Mouse (Mus musculus) heart, postnatal 0 days (tissue): ENCODE measurements around the gene Hes2. TPM values are rescaled to one million over a fixed set of nuclear protein-coding genes. Genes with fewer than 3 reads are reported as not detected.

Source experiments
- ATAC-seq: fragments of 200-750 bp; cut with Nextera tagmentation; 2 replicates; pipeline ENCODE4 v1.8.0; 2017; ENCODE audit warnings: low read depth, moderate number of reproducible peaks, moderate library complexity; ENCODE audit not compliant: insufficient read depth
- DNase-seq: peaks from one replicate; pipeline ENCODE4 v3.0.0-alpha.2; 2016; ENCODE audit warnings: low spot score
- H3K27ac ChIP-seq: fragments of 300-500 bp; sonication (generic); 2 replicates; pipeline ENCODE4 v1.5.1; 2014; ENCODE audit warnings: low read depth, mild to moderate bottlenecking
- H3K27me3 ChIP-seq: fragments of 300-500 bp; sonication (generic); 2 replicates; pipeline ENCODE4 v1.6.1; 2014; ENCODE audit warnings: low read length, mixed read lengths; ENCODE audit not compliant: control insufficient read depth, insufficient read depth
- H3K36me3 ChIP-seq: fragments of 300-500 bp; sonication (generic); replicated peaks from 2 replicates; pipeline ENCODE4 v1.6.1; 2014; ENCODE audit warnings: low read length, mixed read lengths; ENCODE audit not compliant: control insufficient read depth, insufficient read depth
- H3K4me1 ChIP-seq: fragments of 300-500 bp; sonication (generic); 2 replicates; pipeline ENCODE4 v1.6.1; 2014; ENCODE audit warnings: antibody characterized with exemption; ENCODE audit not compliant: control insufficient read depth, insufficient read depth
- H3K4me2 ChIP-seq: fragments of 300-500 bp; sonication (generic); 2 replicates; pipeline ENCODE4 v1.6.1; 2014; ENCODE audit warnings: low read depth, mild to moderate bottlenecking, low read length, moderate library complexity
- H3K4me3 ChIP-seq: fragments of 300-500 bp; sonication (generic); 2 replicates; pipeline ENCODE4 v1.5.1; 2014; ENCODE audit warnings: low read depth, low read length
- H3K9ac ChIP-seq: fragments of 300-500 bp; sonication (generic); replicated peaks from 2 replicates; pipeline ENCODE4 v1.6.1; 2014; ENCODE audit warnings: low read depth, low read length, mixed read lengths
- H3K9me3 ChIP-seq: fragments of 300-500 bp; sonication (generic); replicated peaks from 2 replicates; pipeline ENCODE4 v1.6.1; 2016; ENCODE audit warnings: low read length; ENCODE audit not compliant: control insufficient read depth
- CTCF ChIP-seq: IDR thresholded peaks from 2 replicates; pipeline ENCODE4 v1.5.1; 2016; ENCODE audit warnings: antibody characterized with exemption, control low read depth, low read depth
- EP300 ChIP-seq: IDR thresholded peaks from 2 replicates; pipeline ENCODE4 v1.6.1; 2016; ENCODE audit warnings: antibody characterized with exemption, low read depth
- WGBS: fragments of 180-500 bp; shearing (Covaris S2); extraction: QIAGEN DNeasy Blood & Tissue Kit; methylation state at CpG from one replicate; pipeline ENCODE4 v1.1.7; 2014; 5-methylcytosine and 5-hydroxymethylcytosine counted together
- polyA plus RNA-seq: library from polyadenylated mRNA; unstranded; fragments of >200 nt; fragmentation: Nextera tagmentation; extraction: Ambion mirVana; gene quantifications from 2 replicates; pipeline ENCODE4 v1.2.1, GENCODE M21; 2015
- total RNA-seq: library from RNA; depleted of rRNA; stranded (reverse); fragments of >200 nt; gene quantifications from 2 replicates; pipeline ENCODE4 v1.2.3, GENCODE M21; 2014; ENCODE audit warnings: low replicate concordance

Hes2 gene
- total and polyA plus RNA-seq, 2 experiments from 2014 or later = not detected

DNA sequence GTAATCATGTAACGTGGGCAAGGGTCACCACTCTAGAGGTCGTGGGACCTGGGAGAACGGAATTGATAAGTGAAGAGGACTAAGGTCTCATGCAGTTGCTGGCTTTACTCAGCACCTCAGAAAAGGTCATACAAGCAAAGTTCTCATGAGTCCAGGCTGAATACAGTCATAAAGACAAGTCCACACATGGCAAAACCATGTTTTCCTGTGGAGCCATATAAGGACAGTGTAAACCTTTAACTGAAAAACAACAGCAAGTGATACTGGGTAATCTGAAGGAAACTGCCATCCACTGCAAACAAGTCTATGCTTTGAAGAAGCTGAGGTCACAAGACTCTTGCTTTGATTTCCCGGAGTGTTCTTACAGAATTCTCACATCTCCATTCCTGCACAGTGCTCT is 31.0 kb downstream of the Hes2 start:
- H3K4me3 ChIP-seq = no peak overlapping the region
- WGBS = 46% methylated on average over 4 of the region's 4 CpGs
- no peak for DNase-seq
- no peak for TF ChIP-seq EP300
- no peak for TF ChIP-seq CTCF
- no peaks in the 10 kb centered on the region for H3K9me3 ChIP-seq
- H3K4me1 ChIP-seq = peaks cover 47% of the 10 kb centered on the region
- no peaks in the 10 kb centered on the region for H3K27me3 ChIP-seq
- H3K36me3 ChIP-seq = no peaks in the 10 kb centered on the region
- peak overlapping the region; percentile 76 for H3K27ac ChIP-seq
- H3K9ac ChIP-seq = no peak overlapping the region
- no peak overlapping the region for H3K4me2 ChIP-seq
- no peak for ATAC-seq

- no peak for TF ChIP-seq EP300
- TF ChIP-seq CTCF = no peak
- H3K4me2 ChIP-seq = no peak overlapping the region
- ATAC-seq (no peak), DNase-seq (no peak)
- peak overlapping the region; percentile 76 for H3K27ac ChIP-seq
- 63% methylated on average over 11 of the region's 11 CpGs for WGBS
- H3K4me3 ChIP-seq = no peak overlapping the region
- no peaks in the 10 kb centered on the region for H3K36me3 ChIP-seq
- peaks cover 43% of the 10 kb centered on the region for H3K4me1 ChIP-seq
- no peaks in the 10 kb centered on the region for H3K9me3 ChIP-seq
- H3K27me3 ChIP-seq = no peaks in the 10 kb centered on the region
- no peak overlapping the region for H3K9ac ChIP-seq
These were observed 31.5 kb downstream of the Hes2 start for GRCm38 (mm10) chr4:152190096-152190653.

DNA sequence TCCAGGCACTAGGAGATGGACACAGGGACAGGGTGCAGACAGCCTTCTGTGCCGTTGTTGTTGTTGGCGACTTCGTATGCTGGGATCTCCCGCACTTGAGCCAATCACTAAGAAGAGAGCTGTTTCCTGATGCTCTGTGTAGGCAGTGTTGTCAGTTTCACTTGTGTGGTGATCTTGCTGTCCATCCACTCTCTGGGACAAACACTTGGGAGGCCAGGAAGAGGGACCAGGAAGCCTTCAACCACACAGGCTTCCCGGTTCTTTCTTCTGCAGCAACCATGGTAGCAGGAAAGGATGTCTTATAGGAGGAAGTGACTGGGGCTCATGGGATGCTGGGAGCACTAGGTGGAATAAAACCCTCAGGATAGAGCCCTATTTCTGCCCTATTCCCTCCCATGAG is 32.0 kb downstream of the Hes2 start:
- Histone ChIP-seq H3K9me3 (no peaks in the 10 kb centered on the region), H3K27ac (peak overlapping the region; percentile 76), H3K4me2 (no peak overlapping the region), H3K4me3 (no peak overlapping the region), H3K36me3 (no peaks in the 10 kb centered on the region), H3K27me3 (no peaks in the 10 kb centered on the region), H3K4me1 (peaks cover 38% of the 10 kb centered on the region), H3K9ac (no peak overlapping the region)
- no peak for DNase-seq
- ATAC-seq = no peak
- TF ChIP-seq EP300 = no peak
- TF ChIP-seq CTCF = no peak
- 49% methylated on average over 5 of the region's 5 CpGs for WGBS

DNA sequence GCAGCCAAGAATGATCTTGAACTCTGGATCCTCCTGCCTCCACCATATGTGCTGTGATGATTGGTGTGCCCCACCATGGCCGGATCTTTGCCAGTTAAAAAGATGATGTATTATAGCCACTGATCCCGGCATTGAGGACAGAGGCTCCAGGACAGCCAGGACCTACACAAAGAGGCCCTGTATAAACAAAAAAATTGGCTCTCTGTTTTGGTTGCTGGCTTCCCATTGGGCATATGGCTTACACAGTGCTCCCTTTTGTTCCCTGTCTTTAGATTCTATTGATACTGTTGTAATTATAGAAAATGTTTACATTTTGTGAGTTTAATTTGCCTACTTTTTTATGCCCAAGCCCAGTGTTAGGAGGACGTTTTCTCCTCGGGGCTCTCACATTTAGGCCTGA is 33.9 kb downstream of the Hes2 start:
- H3K27ac ChIP-seq = no peak overlapping the region
- no peak overlapping the region for H3K4me3 ChIP-seq
- H3K27me3 ChIP-seq = no peaks in the 10 kb centered on the region
- ATAC-seq = no peak
- TF ChIP-seq EP300 (no peak), CTCF (no peak)
- H3K4me1 ChIP-seq = peaks cover 24% of the 10 kb centered on the region
- 70% methylated on average over 4 of the region's 4 CpGs for WGBS
- H3K9me3 ChIP-seq = no peaks in the 10 kb centered on the region
- no peak overlapping the region for H3K9ac ChIP-seq
- H3K36me3 ChIP-seq = no peaks in the 10 kb centered on the region
- DNase-seq = no peak
- no peak overlapping the region for H3K4me2 ChIP-seq

- Histone ChIP-seq H3K9ac (no peak overlapping the region), H3K4me2 (no peak overlapping the region), H3K9me3 (no peaks in the 10 kb centered on the region), H3K36me3 (no peaks in the 10 kb centered on the region), H3K27me3 (no peaks in the 10 kb centered on the region), H3K4me1 (peaks cover 17% of the 10 kb centered on the region), H3K4me3 (no peak overlapping the region), H3K27ac (no peak overlapping the region)
- no peak for DNase-seq
- TF ChIP-seq CTCF (no peak), EP300 (no peak)
- WGBS = 85% methylated on average over 3 of the region's 3 CpGs
- ATAC-seq = no peak
These were observed 36.0 kb downstream of the Hes2 start for GRCm38 (mm10) chr4:152194476-152195175.

DNA sequence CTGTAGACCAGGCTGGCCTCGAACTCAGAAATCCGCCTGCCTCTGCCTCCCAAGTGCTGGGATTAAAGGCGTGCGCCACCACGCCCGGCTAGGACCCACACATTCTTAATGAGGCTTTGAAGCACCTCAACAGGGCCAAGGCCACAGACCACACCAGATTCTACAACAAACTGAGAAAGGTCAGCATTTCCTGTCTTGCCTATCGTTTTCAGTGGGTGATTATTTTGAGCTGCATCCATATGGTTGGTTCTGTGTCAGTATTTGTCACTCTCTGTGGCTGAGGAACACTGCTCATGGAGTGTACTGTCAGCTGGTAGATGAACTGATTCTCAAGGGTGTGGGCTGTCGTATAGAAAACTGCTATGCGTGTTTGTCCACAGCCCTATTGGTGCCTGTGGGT is 37.6 kb downstream of the Hes2 start:
- Histone ChIP-seq H3K4me1 (peaks cover 7% of the 10 kb centered on the region; the same call in 1 of the 2 replicates), H3K9ac (no peak overlapping the region), H3K4me2 (no peak overlapping the region), H3K27ac (no peak overlapping the region), H3K36me3 (no peaks in the 10 kb centered on the region), H3K9me3 (no peaks in the 10 kb centered on the region), H3K27me3 (no peaks in the 10 kb centered on the region), H3K4me3 (no peak overlapping the region)
- no peak for TF ChIP-seq CTCF
- TF ChIP-seq EP300 = no peak
- 92% methylated on average over 8 of the region's 9 CpGs for WGBS
- no peak for ATAC-seq
- DNase-seq = no peak
